Mouse (Mus musculus): Measurements from ENCODE around the gene Tbxa2r.

Tbxa2r gene

GRCm38 (mm10) chr10:81363436-81364346 is 35.2 kb downstream of the Tbxa2r start:
- in situ Hi-C loops (cut with MboI; ENCODE audit: unreplicated experiment in 2 of 2), result no loop called here

- in situ Hi-C loops (cut with MboI; ENCODE audit: unreplicated experiment in 2 of 2), result no loop called here
Observed at GRCm38 (mm10) chr10:81364666-81365065, 36.1 kb downstream of the Tbxa2r start.

- in situ Hi-C loops (cut with MboI; ENCODE audit: unreplicated experiment in 2 of 2), result no loop called here
Observed at GRCm38 (mm10) chr10:81365073-81365472, 36.5 kb downstream of the Tbxa2r start.

GRCm38 (mm10) chr10:81365672-81366476 is 37.3 kb downstream of the Tbxa2r start, which contains the start of gene 4930404N11Rik:
Gene 4930404N11Rik, minus strand, starts transcription at chr10:81365816.
- in situ Hi-C loops (cut with MboI; ENCODE audit: unreplicated experiment in 2 of 2), result no loop called here

GRCm38 (mm10) chr10:81366477-81367206 is 38.1 kb downstream of the Tbxa2r start:
- in situ Hi-C loops (cut with MboI; ENCODE audit: unreplicated experiment in 2 of 2), result no loop called here

- in situ Hi-C loops (cut with MboI; ENCODE audit: unreplicated experiment in 2 of 2), result no loop called here
Observed at GRCm38 (mm10) chr10:81367207-81367495, 38.6 kb downstream of the Tbxa2r start.

GRCm38 (mm10) chr10:81375322-81375721 is 46.8 kb downstream of the Tbxa2r start:
- in situ Hi-C loops (cut with MboI; ENCODE audit: unreplicated experiment in 2 of 2), result loop anchor here in 1 of 2 experiments (25.0 kb wide), 1 partner anchor 1262 kb away; the partner anchor contains the start of gene Tdg

- in situ Hi-C loops (cut with MboI; ENCODE audit: unreplicated experiment in 2 of 2), result loop anchor here in 1 of 2 experiments (25.0 kb wide), 1 partner anchor 1261 kb away; the partner anchor contains the start of gene Tdg
Observed at GRCm38 (mm10) chr10:81376561-81377361, 48.2 kb downstream of the Tbxa2r start.

- in situ Hi-C loops (cut with MboI; ENCODE audit: unreplicated experiment in 2 of 2), result loop anchor here in 1 of 2 experiments (25.0 kb wide), 1 partner anchor 1260 kb away; the partner anchor contains the start of gene Tdg
Observed at GRCm38 (mm10) chr10:81377362-81377664, 48.8 kb downstream of the Tbxa2r start.

GRCm38 (mm10) chr10:81377793-81378552 is 49.4 kb downstream of the Tbxa2r start, which contains the start of gene Fzr1:
Gene Fzr1, minus strand, starts transcription at chr10:81378516.
- in situ Hi-C loops (cut with MboI; ENCODE audit: unreplicated experiment in 2 of 2), result loop anchor here in 1 of 2 experiments (25.0 kb wide), 1 partner anchor 1259 kb away; the partner anchor contains the start of gene Tdg

- in situ Hi-C loops (cut with MboI; ENCODE audit: unreplicated experiment in 2 of 2), result loop anchor here in 1 of 2 experiments (25.0 kb wide), 1 partner anchor 1259 kb away; the partner anchor contains the start of gene Tdg
Observed at GRCm38 (mm10) chr10:81378553-81379182, 50.1 kb downstream of the Tbxa2r start.

- in situ Hi-C loops (cut with MboI; ENCODE audit: unreplicated experiment in 2 of 2), result loop anchor here in 1 of 2 experiments (25.0 kb wide), 1 partner anchor 1258 kb away; the partner anchor contains the start of gene Tdg
Observed at GRCm38 (mm10) chr10:81379183-81379553, 50.6 kb downstream of the Tbxa2r start.

GRCm38 (mm10) chr10:81379809-81380378 is 51.4 kb downstream of the Tbxa2r start:
- in situ Hi-C loops (cut with MboI; ENCODE audit: unreplicated experiment in 2 of 2), result loop anchor here in 1 of 2 experiments (25.0 kb wide), 1 partner anchor 1257 kb away; the partner anchor contains the start of gene Tdg

- in situ Hi-C loops (cut with MboI; ENCODE audit: unreplicated experiment in 2 of 2), result loop anchor here in 1 of 2 experiments (25.0 kb wide), 1 partner anchor 1255 kb away; the partner anchor contains the start of gene Tdg
Observed at GRCm38 (mm10) chr10:81382039-81382438, 53.5 kb downstream of the Tbxa2r start.

- in situ Hi-C loops (cut with MboI; ENCODE audit: unreplicated experiment in 2 of 2), result loop anchor here in 1 of 2 experiments (25.0 kb wide), 1 partner anchor 1253 kb away; the partner anchor contains the start of gene Tdg
Observed at GRCm38 (mm10) chr10:81383802-81384604, 55.5 kb downstream of the Tbxa2r start, which contains the start of the genes Dohh and Gm48551. Gene Dohh, plus strand, starts transcription at chr10:81384428. Gene Gm48551, plus strand, starts transcription at chr10:81384466.

GRCm38 (mm10) chr10:81384605-81384982 is 56.1 kb downstream of the Tbxa2r start:
- in situ Hi-C loops (cut with MboI; ENCODE audit: unreplicated experiment in 2 of 2), result loop anchor here in 1 of 2 experiments (25.0 kb wide), 1 partner anchor 1253 kb away; the partner anchor contains the start of gene Tdg

Data from v-Abl transformed pro-B cells (cell line).